Comparison of ENCODE assay signal across 14 mouse cellular contexts in genomic region chr5:65457846-65458245, GRCm38 (mm10). TPM values are rescaled to one million over a fixed set of nuclear protein-coding genes. Genes with fewer than 3 reads are reported as not detected.
DNase-seq lines count a peak whose midpoint lies in the region; ATAC-seq lines count a peak whose summit lies in the region.
"Had no signal": no experiment of that assay in that cellular context is flagged by ENCODE, and none has a peak within 500 bp of the region (broad histone marks: within the 10 kb centered on the region; RNA-seq: fewer than 3 reads in every experiment).

No protein-coding gene starts in this region.

- H3K9me3 ChIP-seq in heart, embryonic 10.5 days, result no peaks in the 10 kb centered on the region
- H3K9me3 ChIP-seq in limb, embryonic 12.5 days, result no peaks in the 10 kb centered on the region
- H3K9me3 ChIP-seq: forebrain, embryonic 10.5 days; neural tube, embryonic 15.5 days had no signal

- peaks cover 48% of the 10 kb centered on the region for H3K4me1 ChIP-seq in heart, embryonic 10.5 days
- peaks cover 32% of the 10 kb centered on the region for H3K4me1 ChIP-seq in limb, embryonic 12.5 days (replicated peaks)
- H3K4me1 ChIP-seq: neural tube, embryonic 15.5 days had no signal

- no peak overlapping the region for H3K9ac ChIP-seq in limb, embryonic 12.5 days (replicated peaks)
- H3K9ac ChIP-seq: neural tube, embryonic 15.5 days had no signal

- no peak for ATAC-seq in limb, embryonic 12.5 days (ENCODE audit: insufficient number of reproducible peaks, insufficient read depth, low FRiP score, low TSS enrichment, low read depth)

- WGBS in heart, embryonic 10.5 days, result 38% methylated on average over 5 of the region's 5 CpGs
- 56% methylated on average over 5 of the region's 5 CpGs for WGBS in limb, embryonic 12.5 days

- DNase-seq in adrenal gland, adult 2 months, result peak; percentile 69
- DNase-seq in adrenal gland, adult 18-20 months (ENCODE audit: low spot score in 2 of 2), result no peak
- peak; percentile 74 for DNase-seq in adipocyte (ENCODE audit: low spot score)
- DNase-seq in heart, embryonic 10.5 days (ENCODE audit: low spot score), result no peak
- no peak for DNase-seq in thymus, postnatal 10 days (ENCODE audit: low spot score in 2 of 2)
- DNase-seq in layer of hippocampus, adult 11-12 months (ENCODE audit: low spot score), result no peak
- DNase-seq in spleen, adult 18-20 months, result no peak
- DNase-seq: cerebellum, adult 2 months; layer of hippocampus, postnatal 36 days had no signal

- H3K27me3 ChIP-seq in heart, embryonic 10.5 days (ENCODE audit: insufficient read depth, poor library complexity, severe bottlenecking), result no peaks in the 10 kb centered on the region
- no peaks in the 10 kb centered on the region for H3K27me3 ChIP-seq in limb, embryonic 12.5 days
- H3K27me3 ChIP-seq: neural tube, embryonic 15.5 days had no signal

- peaks cover 16% of the 10 kb centered on the region; the same call in 1 of the 2 replicates for H3K36me3 ChIP-seq in heart, embryonic 10.5 days
- H3K36me3 ChIP-seq in limb, embryonic 12.5 days, result peaks cover 25% of the 10 kb centered on the region; the same call in 1 of the 2 replicates
- H3K36me3 ChIP-seq: forebrain, embryonic 10.5 days had no signal

- H3K4me2 ChIP-seq in limb, embryonic 12.5 days, result no peak overlapping the region
- H3K4me2 ChIP-seq: neural tube, embryonic 15.5 days had no signal

- H3K4me3 ChIP-seq in heart, embryonic 10.5 days, result no peak overlapping the region
- H3K4me3 ChIP-seq in limb, embryonic 12.5 days (replicated peaks), result no peak overlapping the region
- H3K4me3 ChIP-seq: forebrain, embryonic 10.5 days; neural tube, embryonic 15.5 days had no signal

- H3K27ac ChIP-seq in heart, embryonic 10.5 days, result peak overlapping the region; percentile 60
- peak overlapping the region; percentile 88 for H3K27ac ChIP-seq in limb, embryonic 12.5 days
- H3K27ac ChIP-seq: forebrain, embryonic 10.5 days; neural tube, embryonic 15.5 days had no signal

RNA-seq across cellular contexts. Expression of gene Ugdh, which starts 22.1 kb away (rescaled TPM):
- 10 to 100 TPM; 71.8 to 82.5 TPM for total RNA-seq in adrenal gland, adult 2 months (2021)
- 5.7 and 5.9 TPM in 2 replicates for polyA plus RNA-seq in adrenal gland, adult 2 months (2012; rRNA removed)
- 100 to 1,000 TPM in 1 of 2 experiments, 10 to 100 TPM in 1; 64.0 to 114 TPM for total RNA-seq in adrenal gland, adult 18-20 months (2021)
- 99.8 and 135 TPM in 2 replicates for polyA plus RNA-seq in heart, embryonic 10.5 days (2016; fragmentation: Nextera tagmentation; extraction: Ambion mirVana)
- 154 and 170 TPM in 2 replicates for polyA plus RNA-seq in limb, embryonic 12.5 days (2016; fragmentation: Nextera tagmentation; extraction: Ambion mirVana)

RNA-seq across cellular contexts. Expression of gene Gm43552, which starts 34.8 kb away (rescaled TPM):
- total RNA-seq in adrenal gland, adult 2 months (2021), result 1 to 10 TPM in 1 of 2 experiments, not detected in 1; 1.2 TPM
- 8.3 TPM in 1 of 2 replicates, not detected in the other for polyA plus RNA-seq in adrenal gland, adult 2 months (2012; rRNA removed)
- total RNA-seq in adrenal gland, adult 18-20 months (2021), result 1 to 10 TPM in 1 of 2 experiments, not detected in 1; 1.2 TPM
- not detected in 2 replicates for polyA plus RNA-seq in heart, embryonic 10.5 days (2016; fragmentation: Nextera tagmentation; extraction: Ambion mirVana)
- polyA plus RNA-seq in limb, embryonic 12.5 days (2016; fragmentation: Nextera tagmentation; extraction: Ambion mirVana), result not detected in 2 replicates
- total RNA-seq: hematopoietic stem cell, adult 5-6 weeks; megakaryocyte-erythroid progenitor cell, adult 5-6 weeks had no signal
- polyA plus RNA-seq: cerebellum, adult 2 months; forebrain, embryonic 10.5 days had no signal

Comparison
In these comparisons a context has a peak if more than half of its experiments do, and no peak if none do; other contexts are left out.
1. DNase-seq: peak in adrenal gland, adult 2 months (single experiment) and adipocyte (single experiment); none in adrenal gland, adult 18-20 months (0 of 2), heart, embryonic 10.5 days (single experiment), thymus, postnatal 10 days (0 of 2), layer of hippocampus, adult 11-12 months (single experiment) and spleen, adult 18-20 months (0 of 2).
2. RNA of gene Ugdh, which starts 22.1 kb away (polyA plus RNA-seq): 154 to 170 TPM in limb, embryonic 12.5 days and 99.8 to 135 TPM in heart, embryonic 10.5 days; 5.7 to 5.9 TPM in adrenal gland, adult 2 months; every median in the first group is over 10 times any median in the second.